Mouse (Mus musculus): Measurements from ENCODE around the gene Spice1.

GRCm38 (mm10) chr16:44356291-44356690, 9.4 kb downstream of the Spice1 start:
- TF ChIP-seq POLR2A (IDR thresholded peaks at IDR 0.05; ENCODE audit: insufficient read depth, low read depth, low read length) (peak; percentile 41; the same call in 1 of the 2 replicates), CTCF (IDR thresholded peaks at IDR 0.05) (no peak), EP300 (IDR thresholded peaks at IDR 0.05; ENCODE audit: insufficient read depth, low read depth, low read length) (peak; percentile 87)
